Mouse (Mus musculus): Measurements from ENCODE around the gene Elf2.

DNA sequence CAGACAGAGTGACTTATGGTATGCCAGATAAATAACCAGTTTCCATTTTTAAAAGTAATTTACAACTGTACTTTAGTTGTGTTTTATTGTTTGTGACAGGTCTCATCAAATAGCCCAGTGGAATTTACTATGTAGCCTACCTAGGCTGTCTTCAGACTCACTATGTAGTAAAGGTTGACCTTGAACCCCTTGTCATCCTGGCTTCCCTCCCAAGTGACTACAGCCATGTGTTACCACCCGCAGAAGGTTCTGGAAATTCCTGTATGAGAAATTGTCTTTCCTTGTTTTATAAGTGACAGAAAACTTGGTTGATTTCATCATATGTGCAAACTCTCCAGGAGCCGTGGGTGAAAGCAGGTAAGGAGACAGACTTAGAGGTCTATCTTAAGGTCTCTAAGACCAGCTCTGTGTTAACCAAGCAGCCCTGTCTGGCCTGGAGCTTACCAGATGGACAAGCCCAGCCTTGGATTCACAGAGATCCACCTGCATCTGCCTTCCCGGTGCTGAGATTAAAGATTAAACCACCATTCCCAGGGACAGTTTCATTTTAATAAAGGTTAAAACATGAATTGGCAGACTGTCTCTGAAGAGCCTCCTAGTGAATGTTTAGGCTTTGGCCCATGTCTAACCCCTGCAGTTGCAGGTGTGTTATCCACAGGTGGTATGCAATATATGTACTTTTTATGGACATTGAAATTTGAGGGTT is 108.1 kb downstream of the Elf2 start:
- TF ChIP-seq POLR2A (IDR thresholded peaks at IDR 0.05; ENCODE audit: borderline replicate concordance, extremely low read depth, insufficient read depth, insufficient read length, poor library complexity, severe bottlenecking) (no peak), CTCF (IDR thresholded peaks at IDR 0.05; ENCODE audit: borderline replicate concordance, extremely low read depth, insufficient read depth, insufficient read length) (no peak)
